Mouse (Mus musculus) MEL-GATA-1-ER (cell line): ENCODE data around the gene Snorc.
A peak's percentile ranks its signal among the peaks of the same experiment; 100 is the strongest.
"Not testable (repeated sequence)": the region's sequence is repeated elsewhere in the genome, so short reads cannot be mapped to it uniquely, and the experiment has no call there.

Source experiments
- DNase-seq: peaks from one replicate; pipeline ENCODE4 v3.0.0-alpha.2; 2012; ENCODE audit warnings: low read depth; ENCODE audit errors: extremely low read depth

Gene Snorc

GRCm38 (mm10) chr1:87469971-87470370 lies at the start of gene Snorc:
TSS of gene Snorc (plus strand) at chr1:87470271.
- DNase-seq: not testable (repeated sequence)

- no peak for DNase-seq
Observed at GRCm38 (mm10) chr1:87435125-87435524, 34.9 kb upstream of the Snorc start.

GRCm38 (mm10) chr1:87436583-87436982 lies 33.5 kb upstream of the Snorc start:
- no peak for DNase-seq

GRCm38 (mm10) chr1:87447183-87448104 lies 22.6 kb upstream of the Snorc start:
- peak; percentile 12 for DNase-seq

GRCm38 (mm10) chr1:87449432-87449831 lies 20.6 kb upstream of the Snorc start:
- no peak for DNase-seq

- DNase-seq: no peak
Observed at GRCm38 (mm10) chr1:87456425-87456824, 13.6 kb upstream of the Snorc start.

- DNase-seq: no peak
Observed at GRCm38 (mm10) chr1:87458045-87458444, 12.0 kb upstream of the Snorc start.

GRCm38 (mm10) chr1:87459856-87460255 lies 10.2 kb upstream of the Snorc start:
- not testable (repeated sequence) for DNase-seq

- DNase-seq: no peak
Observed at GRCm38 (mm10) chr1:87467469-87467868, 2.6 kb upstream of the Snorc start.

GRCm38 (mm10) chr1:87468321-87468720 lies 1.8 kb upstream of the Snorc start:
- DNase-seq: no peak

GRCm38 (mm10) chr1:87471914-87472313 lies 1.8 kb downstream of the Snorc start:
- DNase-seq: no peak

- no peak for DNase-seq
Observed at GRCm38 (mm10) chr1:87472576-87472975, 2.5 kb downstream of the Snorc start.

GRCm38 (mm10) chr1:87475076-87475895 lies 5.2 kb downstream of the Snorc start:
- no peak for DNase-seq

- DNase-seq: no peak
Observed at GRCm38 (mm10) chr1:87482546-87482945, 12.5 kb downstream of the Snorc start.

GRCm38 (mm10) chr1:87486386-87486785 lies 16.3 kb downstream of the Snorc start:
- DNase-seq: no peak

GRCm38 (mm10) chr1:87492285-87492684 lies 22.2 kb downstream of the Snorc start:
- DNase-seq: no peak

- DNase-seq: no peak
Observed at GRCm38 (mm10) chr1:87493542-87493941, 23.5 kb downstream of the Snorc start.

- DNase-seq: no peak
Observed at GRCm38 (mm10) chr1:87505524-87505923, 35.5 kb downstream of the Snorc start.

- DNase-seq: no peak
Observed at GRCm38 (mm10) chr1:87507857-87508256, 37.8 kb downstream of the Snorc start.

- DNase-seq: no peak
Observed at GRCm38 (mm10) chr1:87508591-87509560, 38.8 kb downstream of the Snorc start.

GRCm38 (mm10) chr1:87509561-87510165 lies 39.6 kb downstream of the Snorc start, which contains the start of gene Neu2:
TSS of gene Neu2 (plus strand) at chr1:87509889.
- DNase-seq: no peak
